ENCODE assay signal across 16 mouse cellular contexts in genomic region chr1:153316956-153317355, GRCm38 (mm10). TPM values are rescaled to one million over a fixed set of nuclear protein-coding genes. Genes with fewer than 3 reads are reported as not detected.
DNase-seq lines count a peak whose midpoint lies in the region; ATAC-seq and TF ChIP-seq lines count a peak whose summit lies in the region.
"Had no signal": no experiment of that assay in that cellular context is flagged by ENCODE, and none has a peak within 500 bp of the region (broad histone marks: within the 10 kb centered on the region; RNA-seq: fewer than 3 reads in every experiment).

No protein-coding gene starts in this region.

- H3K9ac ChIP-seq in intestine, embryonic 14.5 days (ENCODE audit: low read length), result no peak overlapping the region
- H3K9ac ChIP-seq in intestine, postnatal 0 days (ENCODE audit: low read depth, low read length), result no peak overlapping the region
- H3K9ac ChIP-seq in midbrain, embryonic 11.5 days (ENCODE audit: low read length), result no peak overlapping the region
- H3K9ac ChIP-seq: forebrain, embryonic 15.5 days; hindbrain, embryonic 14.5 days; limb, embryonic 13.5 days; liver, embryonic 14.5 days; midbrain, embryonic 13.5 days; neural tube, embryonic 12.5 days had no signal

- intact Hi-C loops in gastrocnemius, adult 2 months (cut with DNase I), result no loop called here
- intact Hi-C loops in gastrocnemius, postnatal 36 days (cut with DNase I), result no loop called here

- 65% methylated on average over 8 of the region's 8 CpGs for WGBS in intestine, embryonic 14.5 days
- WGBS in intestine, postnatal 0 days, result 81% methylated on average over 8 of the region's 8 CpGs
- WGBS in midbrain, embryonic 11.5 days, result 62% methylated on average over 8 of the region's 8 CpGs
- WGBS in midbrain, embryonic 10.5 days, result 75% methylated on average over 8 of the region's 8 CpGs
- WGBS in thymus, adult 2 months, result 96% methylated on average over 8 of the region's 8 CpGs

- H3K4me3 ChIP-seq in gastrocnemius, adult 2 months, result peak overlapping the region; percentile 21; the same call in 1 of the 2 replicates
- no peak overlapping the region for H3K4me3 ChIP-seq in intestine, embryonic 14.5 days (ENCODE audit: low read depth, low read length)
- no peak overlapping the region for H3K4me3 ChIP-seq in intestine, postnatal 0 days (ENCODE audit: low read depth, low read length)
- no peak overlapping the region for H3K4me3 ChIP-seq in midbrain, embryonic 11.5 days (ENCODE audit: low read depth, low read length)
- H3K4me3 ChIP-seq in midbrain, embryonic 10.5 days, result no peak overlapping the region
- H3K4me3 ChIP-seq in thymus, adult 2 months (ENCODE audit: control insufficient read depth, insufficient read depth, low read length), result no peak overlapping the region
- H3K4me3 ChIP-seq: forebrain, embryonic 15.5 days; limb, embryonic 13.5 days; midbrain, embryonic 13.5 days; neural tube, embryonic 12.5 days had no signal

- H3K36me3 ChIP-seq in intestine, embryonic 14.5 days (ENCODE audit: control insufficient read depth, insufficient read depth, low read length), result no peaks in the 10 kb centered on the region
- H3K36me3 ChIP-seq in intestine, postnatal 0 days (ENCODE audit: control insufficient read depth, insufficient read depth), result peaks cover 3% of the 10 kb centered on the region; the same call in 1 of the 2 replicates
- H3K36me3 ChIP-seq in midbrain, embryonic 11.5 days (ENCODE audit: control insufficient read depth, insufficient read depth, low read length), result no peaks in the 10 kb centered on the region
- H3K36me3 ChIP-seq in midbrain, embryonic 10.5 days, result peaks cover 21% of the 10 kb centered on the region
- H3K36me3 ChIP-seq in thymus, adult 2 months (ENCODE audit: control insufficient read depth, insufficient read depth, low read length), result no peaks in the 10 kb centered on the region
- H3K36me3 ChIP-seq: forebrain, embryonic 15.5 days; midbrain, embryonic 13.5 days; neural tube, embryonic 12.5 days had no signal

- H3K27me3 ChIP-seq in intestine, embryonic 14.5 days (replicated peaks; ENCODE audit: control insufficient read depth, insufficient read depth, low read length), result no peaks in the 10 kb centered on the region
- H3K27me3 ChIP-seq in intestine, postnatal 0 days (replicated peaks; ENCODE audit: control insufficient read depth, insufficient read depth, low read length), result no peaks in the 10 kb centered on the region
- no peaks in the 10 kb centered on the region for H3K27me3 ChIP-seq in midbrain, embryonic 11.5 days (ENCODE audit: control insufficient read depth, insufficient read depth, low read length)
- H3K27me3 ChIP-seq in midbrain, embryonic 10.5 days (ENCODE audit: low read depth, poor library complexity, severe bottlenecking), result no peaks in the 10 kb centered on the region
- H3K27me3 ChIP-seq in thymus, adult 2 months (ENCODE audit: control insufficient read depth, insufficient read depth, low read length), result no peaks in the 10 kb centered on the region; the same call in 1 of the 2 replicates
- H3K27me3 ChIP-seq: forebrain, embryonic 15.5 days; limb, embryonic 13.5 days; midbrain, embryonic 13.5 days; neural tube, embryonic 12.5 days had no signal

- TF ChIP-seq CTCF in gastrocnemius, adult 2 months (IDR thresholded peaks at IDR 0.05), result no peak
- TF ChIP-seq CTCF in intestine, postnatal 0 days (IDR thresholded peaks at IDR 0.05; ENCODE audit: low read depth), result no peak
- TF ChIP-seq CTCF in thymus, adult 2 months (IDR thresholded peaks at IDR 0.05; ENCODE audit: borderline replicate concordance, control insufficient read depth, extremely low read depth, insufficient read depth, low read length, poor library complexity), result no peak

- no peak for TF ChIP-seq POLR2A in thymus, adult 2 months (IDR thresholded peaks at IDR 0.05; ENCODE audit: control insufficient read depth, extremely low read depth, insufficient read depth, low read length, poor library complexity)

- H3K9me3 ChIP-seq in intestine, embryonic 14.5 days (ENCODE audit: control insufficient read depth, low read length), result no peaks in the 10 kb centered on the region
- no peaks in the 10 kb centered on the region for H3K9me3 ChIP-seq in intestine, postnatal 0 days (ENCODE audit: control insufficient read depth)
- H3K9me3 ChIP-seq in midbrain, embryonic 11.5 days (ENCODE audit: control insufficient read depth, low read length), result no peaks in the 10 kb centered on the region
- H3K9me3 ChIP-seq in midbrain, embryonic 10.5 days (replicated peaks), result no peaks in the 10 kb centered on the region
- H3K9me3 ChIP-seq: forebrain, embryonic 15.5 days; limb, embryonic 13.5 days; midbrain, embryonic 13.5 days; neural tube, embryonic 12.5 days had no signal

- DNase-seq in gastrocnemius, adult 2 months, result no peak
- no peak for DNase-seq in gastrocnemius, postnatal 36 days
- no peak for DNase-seq in intestine, embryonic 14.5 days (ENCODE audit: low spot score)
- DNase-seq in midbrain, embryonic 11.5 days (ENCODE audit: low spot score, missing footprints), result peak; percentile 67
- no peak for DNase-seq in midbrain, embryonic 10.5 days (ENCODE audit: low spot score)
- no peak for DNase-seq in thymus, adult 2 months
- DNase-seq in cerebellum, adult 8-10 months, result no peak
- DNase-seq: cerebellum, adult 18-20 months; kidney, adult 18-20 months had no signal

- H3K27ac ChIP-seq in gastrocnemius, adult 2 months, result peak overlapping the region; percentile 78
- H3K27ac ChIP-seq in intestine, embryonic 14.5 days (ENCODE audit: low read depth), result peak overlapping the region; percentile 80; the same call in 1 of the 2 replicates
- no peak overlapping the region for H3K27ac ChIP-seq in intestine, postnatal 0 days (ENCODE audit: low read depth, low read length)
- no peak overlapping the region for H3K27ac ChIP-seq in midbrain, embryonic 11.5 days (ENCODE audit: low read depth, low read length)
- H3K27ac ChIP-seq in midbrain, embryonic 10.5 days (replicated peaks), result no peak overlapping the region
- no peak overlapping the region for H3K27ac ChIP-seq in thymus, adult 2 months (ENCODE audit: control insufficient read depth, insufficient read depth, low read length)
- H3K27ac ChIP-seq: forebrain, embryonic 15.5 days; hindbrain, embryonic 14.5 days; liver, embryonic 14.5 days; midbrain, embryonic 13.5 days; neural tube, embryonic 12.5 days had no signal

- H3K4me1 ChIP-seq in intestine, embryonic 14.5 days (replicated peaks; ENCODE audit: control insufficient read depth, insufficient read depth, low read length), result peaks cover 56% of the 10 kb centered on the region
- peaks cover 16% of the 10 kb centered on the region for H3K4me1 ChIP-seq in intestine, postnatal 0 days (replicated peaks; ENCODE audit: control insufficient read depth, insufficient read depth, low read length)
- H3K4me1 ChIP-seq in midbrain, embryonic 11.5 days (ENCODE audit: control insufficient read depth, insufficient read depth, low read length), result 0 out of 2 replicates have a peak, but pooled peaks cover 4% of the 10 kb centered on the region
- peaks cover 32% of the 10 kb centered on the region for H3K4me1 ChIP-seq in midbrain, embryonic 10.5 days
- H3K4me1 ChIP-seq in thymus, adult 2 months (replicated peaks; ENCODE audit: control insufficient read depth, insufficient read depth, low read length), result peaks cover 6% of the 10 kb centered on the region

- H3K4me2 ChIP-seq in intestine, embryonic 14.5 days (ENCODE audit: low read length), result no peak overlapping the region
- H3K4me2 ChIP-seq in intestine, postnatal 0 days (replicated peaks; ENCODE audit: low read depth), result no peak overlapping the region
- H3K4me2 ChIP-seq in midbrain, embryonic 11.5 days, result no peak overlapping the region
- H3K4me2 ChIP-seq: forebrain, embryonic 15.5 days; hindbrain, embryonic 14.5 days; limb, embryonic 13.5 days; midbrain, embryonic 13.5 days; neural tube, embryonic 12.5 days had no signal

- ATAC-seq in intestine, embryonic 14.5 days (replicated peaks; ENCODE audit: low FRiP score, low TSS enrichment, low read depth), result no peak
- ATAC-seq in intestine, postnatal 0 days, result no peak
- ATAC-seq in midbrain, embryonic 11.5 days (ENCODE audit: low FRiP score), result no peak
- ATAC-seq: forebrain, embryonic 15.5 days; midbrain, embryonic 13.5 days had no signal

RNA-seq across cellular contexts. Expression of gene Lamc1, which starts 15.6 kb away (rescaled TPM):
- 10 to 100 TPM; 67.7 to 71.6 TPM for total RNA-seq in gastrocnemius, adult 2 months (2021)
- 100 to 1,000 TPM in 1 of 2 experiments, 10 to 100 TPM in 1; 79.6 to 103 TPM for total RNA-seq in gastrocnemius, postnatal 36 days (2021)
- 104 and 112 TPM in 2 replicates for polyA plus RNA-seq in intestine, embryonic 14.5 days (2014; fragmentation: Nextera tagmentation; extraction: Ambion mirVana)
- polyA plus RNA-seq in intestine, postnatal 0 days (2015; fragmentation: Nextera tagmentation; extraction: Ambion mirVana), result 39.2 and 44.5 TPM in 2 replicates
- polyA plus RNA-seq in midbrain, embryonic 11.5 days (2014; fragmentation: Nextera tagmentation; extraction: Ambion mirVana), result 24.6 and 26.5 TPM in 2 replicates
- polyA plus RNA-seq in midbrain, embryonic 10.5 days (2016; fragmentation: Nextera tagmentation; extraction: Ambion mirVana), result 21.2 and 22.7 TPM in 2 replicates
- polyA plus RNA-seq in thymus, adult 2 months (2012; rRNA removed), result 30.3 and 30.5 TPM in 2 replicates

Comparison
In these comparisons a context has a peak if more than half of its experiments do, and no peak if none do; other contexts are left out.
1. H3K27ac ChIP-seq: peak in gastrocnemius, adult 2 months (single experiment) and intestine, embryonic 14.5 days (single experiment); none in intestine, postnatal 0 days (single experiment), midbrain, embryonic 11.5 days (single experiment), midbrain, embryonic 10.5 days (single experiment) and thymus, adult 2 months (single experiment).